Mouse (Mus musculus) large intestine, adult 2 months (tissue): Measurements from ENCODE around the gene Maco1. TPM values are rescaled to one million over a fixed set of nuclear protein-coding genes. Genes with fewer than 3 reads are reported as not detected.
"Not testable (repeated sequence)": the region's sequence is repeated elsewhere in the genome, so short reads cannot be mapped to it uniquely, and the experiment has no call there.

Source experiments
- DNase-seq: peaks from one replicate; pipeline ENCODE4 v3.0.0-alpha.2; 2012; ENCODE audit warnings: low read depth, low spot score
- WGBS: fragments of 180-500 bp; shearing (Covaris S2); methylation state at CpG from one replicate; pipeline ENCODE4 v1.1.7; 2018; 5-methylcytosine and 5-hydroxymethylcytosine counted together
- polyA plus RNA-seq: library from polyadenylated mRNA; depleted of rRNA; stranded (reverse); fragments of >200 nt; gene quantifications from 2 replicates; pipeline ENCODE4 v1.2.3, GENCODE M21; 2012

Maco1 gene
- polyA plus RNA-seq, 1 experiment: 5.3 TPM

DNA sequence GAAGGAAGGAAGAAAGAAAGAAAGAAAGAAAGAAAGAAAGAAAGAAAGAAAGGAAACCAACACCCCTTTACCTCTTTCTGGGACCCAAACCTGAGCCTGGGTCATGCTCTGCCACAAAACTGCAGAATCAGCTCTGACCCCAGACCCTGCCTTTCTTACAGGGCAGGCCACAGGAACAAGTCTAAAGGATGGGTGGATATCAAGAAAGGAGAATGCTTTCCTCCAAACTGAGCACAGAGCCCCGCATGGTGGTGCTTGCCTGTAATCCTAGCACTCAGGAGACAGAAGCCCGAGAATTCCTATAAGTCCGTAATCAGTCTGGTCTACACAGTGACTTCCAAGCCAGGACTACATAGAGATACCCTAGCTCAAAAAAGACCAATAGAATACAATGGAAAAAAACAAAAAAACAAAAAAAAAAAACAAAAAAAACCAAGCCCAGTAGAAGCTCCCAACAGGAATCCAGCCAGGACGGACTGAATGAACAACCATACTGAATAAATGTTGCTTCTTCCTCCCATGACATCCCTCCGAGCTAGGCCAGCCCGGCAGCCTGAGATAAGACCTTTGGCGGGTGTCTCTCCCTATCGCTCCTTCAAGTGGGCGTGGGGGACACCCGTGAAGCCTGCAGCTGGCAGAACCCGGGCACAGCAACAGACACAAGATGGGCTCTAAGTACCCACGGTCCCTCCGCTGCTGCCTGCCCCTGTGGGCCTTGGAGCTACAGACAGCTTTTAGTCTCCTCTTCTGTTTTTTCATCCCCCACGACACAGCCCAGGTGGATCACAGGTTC lies 11.0 kb upstream of the Maco1 start, which contains the start of gene Rhd:
TSS of gene Rhd (plus strand) at position 600 of the 793 bp plus-strand sequence.
- no peak for DNase-seq
- 66% methylated on average over 14 of the region's 14 CpGs for WGBS

DNA sequence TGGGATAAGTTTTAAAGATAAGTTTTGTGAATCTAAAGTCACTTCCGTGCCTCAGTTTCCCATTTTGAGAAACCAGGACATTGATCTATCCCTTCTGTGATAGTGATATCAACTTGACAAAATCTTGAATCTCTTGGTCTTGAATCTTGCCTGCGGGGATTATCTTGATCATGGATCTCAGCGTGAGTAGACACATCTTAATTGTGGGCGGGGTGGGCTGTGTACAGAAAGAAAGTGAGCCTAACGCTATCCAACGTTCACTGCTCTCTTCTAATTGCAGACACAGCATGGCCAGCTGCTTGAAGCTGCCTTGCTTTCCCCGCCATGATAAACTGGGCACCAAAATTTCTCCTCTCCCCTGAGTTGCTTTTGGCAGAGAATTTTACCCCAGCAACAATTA lies 9.9 kb upstream of the Maco1 start:
- DNase-seq: no peak
- 63% methylated on average over 7 of the region's 7 CpGs for WGBS

DNA sequence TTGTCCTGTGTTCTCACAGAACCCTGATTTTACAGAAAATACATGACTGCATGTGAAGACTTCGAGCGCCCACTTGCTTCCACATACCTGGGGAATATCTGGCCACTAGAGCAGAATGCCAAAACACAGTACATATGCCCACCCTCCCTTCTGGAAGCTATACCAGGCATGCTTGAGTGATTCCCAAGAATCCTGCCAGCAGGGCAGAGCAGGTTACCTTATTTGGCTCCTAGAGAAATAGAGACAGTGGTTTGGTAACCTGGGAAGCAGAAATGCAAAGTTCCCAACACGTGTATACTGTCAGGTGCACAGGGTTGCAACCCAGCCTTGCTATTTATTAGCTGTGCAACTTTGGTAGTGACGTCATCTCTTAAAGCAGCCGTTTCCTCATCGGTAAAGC lies 8.7 kb upstream of the Maco1 start:
- 51% methylated on average over 6 of the region's 6 CpGs for WGBS

DNA sequence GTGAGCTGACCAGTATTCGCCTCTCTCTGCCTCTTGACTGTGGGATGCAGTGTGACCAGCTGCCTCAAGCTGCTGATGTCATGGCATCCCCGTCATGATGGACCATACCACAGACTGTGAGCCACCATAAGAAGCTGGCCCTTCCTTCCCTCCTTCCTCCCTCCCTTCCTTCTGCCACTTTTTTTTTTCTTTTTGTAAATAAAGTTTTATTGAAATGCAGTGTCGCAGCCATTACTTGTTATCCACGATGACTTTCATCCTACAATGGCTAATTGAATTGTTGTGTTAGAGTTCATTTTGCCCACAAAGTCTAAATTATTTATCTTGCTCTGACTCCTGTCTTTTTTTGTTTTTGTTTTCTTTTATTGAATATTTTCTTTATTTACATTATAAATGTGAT lies 5.3 kb upstream of the Maco1 start:
- WGBS: 80% methylated on average over 4 of the region's 4 CpGs
- no peak for DNase-seq

More for the DNA sequence above, 8.7 kb upstream of the Maco1 start:
- DNase-seq: no peak

DNA sequence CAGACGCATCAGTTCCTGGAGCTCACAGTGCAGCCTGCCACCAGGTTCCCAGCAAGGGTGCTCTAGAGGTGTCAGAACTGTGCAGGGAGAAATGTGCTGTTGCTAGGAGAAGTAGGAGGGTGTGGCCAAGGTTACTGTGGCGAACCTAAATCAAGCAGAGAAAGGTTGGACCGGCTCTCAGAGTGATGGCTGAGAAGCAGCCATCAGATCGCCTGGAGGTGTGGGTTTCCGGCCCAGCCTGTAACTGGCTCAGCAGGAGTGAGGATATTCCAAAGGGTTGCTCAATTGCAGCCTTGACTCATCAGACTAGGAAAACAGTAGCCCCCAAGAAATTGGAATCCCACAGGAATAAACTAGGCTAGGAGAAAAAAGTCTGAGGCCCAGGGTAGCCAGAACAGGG lies 3.4 kb upstream of the Maco1 start:
- WGBS: 60% methylated on average over 5 of the region's 5 CpGs
- no peak for DNase-seq

DNA sequence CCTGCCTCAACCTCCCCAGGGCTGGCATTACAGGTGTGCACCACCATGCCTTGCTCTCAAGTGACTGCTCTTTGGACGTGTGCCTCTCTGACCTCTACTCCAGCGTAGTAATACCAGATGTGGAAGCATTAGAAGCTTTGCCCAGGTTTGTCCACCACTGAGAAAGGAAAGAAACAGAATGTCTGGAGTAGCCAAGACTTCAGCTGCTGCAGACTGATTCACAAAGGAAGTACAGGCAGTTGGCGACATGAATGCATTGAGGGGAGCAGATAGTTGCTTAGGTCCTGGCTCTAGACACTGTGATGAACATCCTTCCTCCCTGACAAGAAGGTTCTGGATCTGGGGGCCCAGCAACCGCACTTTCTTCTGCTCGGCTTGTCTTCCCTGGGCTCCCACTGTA lies 2.9 kb upstream of the Maco1 start:
- 80% methylated on average over 5 of the region's 5 CpGs for WGBS
- no peak for DNase-seq

DNA sequence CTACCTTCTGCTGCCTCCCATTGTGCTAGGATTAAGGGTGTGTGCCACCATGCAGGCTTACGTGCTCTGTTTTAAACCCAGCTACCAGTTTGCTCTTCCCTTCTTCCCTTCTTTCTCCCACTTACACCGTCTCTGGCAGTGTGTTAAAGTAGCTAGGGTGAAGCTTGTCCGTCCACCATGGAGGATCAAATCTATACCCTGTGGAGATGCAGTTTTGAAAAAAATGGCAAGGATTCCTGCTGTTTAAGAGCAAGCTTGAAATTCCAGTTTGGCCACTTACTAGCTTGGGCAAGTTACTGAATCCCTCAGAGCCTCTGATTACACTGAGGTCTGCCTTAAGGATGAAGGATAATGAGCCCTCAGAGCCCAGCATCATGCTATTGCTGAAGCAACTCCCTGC lies 2.2 kb upstream of the Maco1 start:
- WGBS: 67% methylated on average over 3 of the region's 3 CpGs
- DNase-seq: no peak

DNA sequence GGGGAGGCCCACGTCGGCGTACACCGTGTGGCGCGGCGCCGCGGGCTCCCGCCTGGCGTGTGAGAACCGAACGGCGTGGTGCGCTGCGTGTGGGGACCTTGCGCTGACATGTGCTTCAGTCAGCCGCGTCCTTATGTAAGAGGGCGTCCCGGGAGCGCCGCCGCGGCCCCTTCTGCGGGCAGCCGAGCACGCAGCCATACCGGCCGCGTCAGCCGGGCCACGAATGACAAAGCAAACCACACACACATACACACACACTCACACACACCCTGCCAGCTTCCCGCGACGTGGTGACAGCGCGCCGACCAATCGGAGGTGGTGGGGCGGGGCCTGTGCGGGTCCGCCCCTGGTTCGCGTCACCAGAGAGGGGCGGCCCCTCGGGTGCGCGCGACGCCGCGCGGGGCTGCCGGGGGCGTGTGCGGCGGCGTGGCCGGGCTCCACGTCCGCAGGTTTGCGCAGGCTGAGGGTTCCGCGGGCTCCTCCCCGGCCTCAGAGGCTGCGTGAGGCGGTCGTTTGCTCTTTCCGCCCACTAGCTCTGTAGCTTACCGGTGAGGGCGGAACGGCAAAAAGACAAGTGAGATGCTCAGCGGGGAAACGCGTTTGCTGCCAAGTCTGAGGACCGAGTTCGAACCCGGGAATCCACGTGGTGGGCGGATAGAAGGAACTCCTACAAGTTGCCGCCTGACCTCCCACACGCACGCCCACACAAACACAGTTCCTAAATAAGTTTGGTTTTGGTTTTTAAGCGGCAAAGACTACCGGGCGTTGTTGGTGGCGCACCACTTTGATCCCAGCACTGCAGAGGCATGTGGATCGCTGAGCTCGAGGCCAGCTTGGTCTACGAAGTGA lies 716 bp upstream of the Maco1 start:
- peak; percentile 45 for DNase-seq
- WGBS: under 1% methylated on average over 91 of the region's 91 CpGs

DNA sequence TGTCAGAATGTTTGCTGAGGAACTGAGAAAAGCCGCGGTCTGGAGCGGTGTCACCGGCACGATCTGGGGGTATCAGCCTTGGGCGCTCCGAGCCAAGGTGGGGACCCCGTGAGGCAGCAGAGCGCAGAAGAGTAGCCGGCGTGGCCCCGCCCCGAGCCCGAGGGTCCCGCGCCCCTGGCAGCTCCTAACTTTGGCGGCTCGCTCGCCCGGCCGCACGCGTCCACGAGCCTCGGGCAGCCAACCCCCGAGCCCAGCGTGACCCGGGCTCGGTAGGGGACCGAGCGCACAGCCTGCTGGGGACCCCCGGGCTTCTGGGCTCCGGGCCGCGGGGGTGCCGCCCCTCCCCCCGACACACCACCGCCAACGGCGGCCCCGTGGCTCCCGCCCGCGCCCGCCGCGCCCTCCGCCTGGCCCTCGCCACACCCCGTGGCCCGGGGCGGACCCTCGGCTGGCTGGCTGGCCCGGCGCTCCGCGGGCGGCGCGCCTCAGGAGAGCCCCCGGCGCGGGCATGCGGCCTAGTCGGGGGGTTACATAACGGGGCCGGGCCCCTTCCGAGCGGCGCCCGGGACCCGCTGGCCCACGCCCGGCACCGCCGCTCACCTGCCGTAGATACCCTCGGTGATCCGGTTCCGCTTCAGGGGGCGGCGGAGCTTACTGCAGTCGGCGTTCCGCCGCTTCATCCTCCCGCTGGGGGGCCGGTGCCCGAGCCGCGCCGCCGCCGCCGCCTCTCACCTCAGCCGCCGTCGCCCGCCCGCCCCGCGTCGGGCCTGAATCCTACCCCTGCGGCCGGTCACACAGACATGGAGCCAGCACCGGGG lies 498 bp downstream of the Maco1 start:
- WGBS: 1% methylated on average over 96 of the region's 106 CpGs
- no peak for DNase-seq

DNA sequence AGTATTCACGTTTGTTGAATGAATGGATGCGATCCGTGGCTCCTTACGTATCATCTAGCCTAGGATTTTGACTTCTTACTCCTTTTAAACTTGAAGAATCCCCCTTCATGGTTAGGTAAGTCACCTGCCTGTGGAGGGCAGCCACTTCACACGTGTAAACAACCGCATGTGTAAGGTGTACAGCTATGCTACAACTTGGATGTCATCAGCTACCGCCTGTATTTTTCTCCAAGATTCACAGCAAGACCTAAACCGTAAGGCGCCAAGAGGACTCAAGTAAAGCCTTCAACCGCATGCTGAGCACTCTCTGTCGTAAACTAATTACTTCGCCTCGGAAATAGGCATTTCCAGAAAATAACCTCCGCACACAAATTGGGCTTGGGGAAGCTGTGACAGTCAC lies 1.3 kb downstream of the Maco1 start:
- DNase-seq: no peak
- WGBS: 11% methylated on average over 14 of the region's 14 CpGs

DNA sequence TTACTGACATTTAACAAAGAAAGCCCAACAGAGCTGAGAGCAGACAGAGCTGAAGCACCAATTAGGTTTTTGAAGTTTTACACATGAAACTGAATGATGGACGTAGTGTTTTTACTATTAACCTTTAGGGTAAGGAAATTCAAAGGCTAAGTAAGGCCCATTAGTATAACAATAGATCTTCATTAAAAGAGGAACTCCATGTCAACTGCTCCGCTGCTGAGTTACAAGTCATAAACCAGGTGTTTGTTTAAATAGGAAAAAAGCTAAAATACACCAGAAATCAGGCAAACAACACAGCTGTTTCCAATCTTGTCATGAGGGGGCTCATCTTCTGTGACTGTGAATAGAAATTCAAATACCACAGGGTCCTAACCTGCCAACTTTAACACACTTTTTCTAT lies 1.9 kb downstream of the Maco1 start:
- DNase-seq: no peak
- 67% methylated on average over 2 of the region's 2 CpGs for WGBS

DNA sequence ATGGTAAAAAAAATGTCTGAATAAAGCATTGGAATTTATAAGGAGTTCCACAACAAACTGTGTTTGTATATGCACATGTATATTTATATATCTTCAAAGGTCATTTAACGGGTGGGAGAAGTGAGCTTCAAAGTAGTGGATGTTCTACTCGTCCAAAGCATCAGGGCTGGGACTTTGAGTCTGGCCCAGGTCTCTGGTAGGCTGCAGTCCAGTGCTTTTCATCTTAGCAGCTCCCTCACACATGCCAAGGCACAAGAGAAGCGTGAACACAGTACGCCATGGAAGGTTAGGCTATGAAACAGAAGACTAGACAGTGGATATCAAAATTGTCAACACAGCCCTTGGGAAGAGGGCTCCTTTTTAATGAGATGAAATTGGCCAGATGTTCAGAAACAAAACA lies 2.6 kb downstream of the Maco1 start:
- DNase-seq: no peak
- WGBS: 76% methylated on average over 4 of the region's 4 CpGs

DNA sequence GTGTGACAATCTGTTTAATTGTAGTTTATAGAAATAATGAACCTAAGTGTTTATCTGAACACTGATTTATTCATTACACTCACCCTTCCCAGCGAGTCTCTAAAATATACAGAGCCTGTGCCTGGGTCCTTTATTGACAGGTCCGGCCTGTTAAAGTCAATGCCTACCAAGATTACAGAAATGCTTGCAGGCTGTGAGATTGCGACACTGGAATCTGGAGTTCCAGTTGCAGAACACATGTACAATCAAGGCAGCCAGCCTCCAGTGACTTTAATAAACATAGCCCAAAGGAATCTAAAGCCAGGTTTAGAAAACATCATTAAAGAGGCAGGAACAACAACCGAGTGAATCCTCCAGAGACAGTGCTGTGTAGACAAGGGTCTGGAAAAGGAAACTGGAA lies 5.6 kb downstream of the Maco1 start:
- no peak for DNase-seq
- WGBS: 64% methylated on average over 4 of the region's 4 CpGs

DNA sequence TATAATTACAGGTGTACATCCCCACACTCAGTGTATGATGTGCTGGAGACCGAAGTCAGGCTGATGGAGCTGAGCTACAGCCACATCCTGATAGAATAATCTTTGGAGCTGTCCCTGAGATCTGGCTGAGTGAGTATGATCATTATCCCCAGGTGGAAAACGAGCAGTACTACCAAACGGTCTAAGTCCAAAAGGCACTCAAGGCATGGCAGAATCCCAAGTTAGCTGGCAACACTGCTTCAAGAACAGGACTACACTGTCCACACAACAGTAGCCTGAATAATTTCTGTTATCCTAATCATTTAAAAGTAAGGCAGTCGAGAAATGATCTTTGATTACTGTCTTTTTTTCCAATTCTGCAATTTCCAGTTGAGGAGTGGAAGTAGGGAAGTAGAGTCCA lies 9.6 kb downstream of the Maco1 start:
- WGBS: 24% methylated on average over 4 of the region's 4 CpGs
- DNase-seq: no peak

DNA sequence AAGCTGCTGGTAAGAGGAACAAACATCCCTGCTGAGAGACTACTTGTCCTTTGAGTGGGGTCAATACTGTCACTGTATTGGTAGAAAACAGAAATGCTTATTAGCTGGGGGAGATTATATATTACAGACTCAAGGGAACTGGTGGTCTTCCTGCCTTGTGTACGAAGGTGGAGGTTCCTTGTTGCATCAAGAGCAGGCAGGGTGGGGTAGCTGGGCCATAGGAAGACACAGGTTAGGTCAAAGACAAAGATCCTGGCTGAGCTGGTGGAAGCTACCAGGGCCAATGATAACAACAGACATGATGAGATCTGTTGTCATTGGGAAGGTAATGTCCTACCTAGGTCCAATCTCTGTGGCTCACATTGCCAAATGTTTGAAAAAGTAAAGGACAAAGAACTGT lies 12.9 kb downstream of the Maco1 start:
- WGBS: 92% methylated on average over 1 of the region's 1 CpGs

DNA sequence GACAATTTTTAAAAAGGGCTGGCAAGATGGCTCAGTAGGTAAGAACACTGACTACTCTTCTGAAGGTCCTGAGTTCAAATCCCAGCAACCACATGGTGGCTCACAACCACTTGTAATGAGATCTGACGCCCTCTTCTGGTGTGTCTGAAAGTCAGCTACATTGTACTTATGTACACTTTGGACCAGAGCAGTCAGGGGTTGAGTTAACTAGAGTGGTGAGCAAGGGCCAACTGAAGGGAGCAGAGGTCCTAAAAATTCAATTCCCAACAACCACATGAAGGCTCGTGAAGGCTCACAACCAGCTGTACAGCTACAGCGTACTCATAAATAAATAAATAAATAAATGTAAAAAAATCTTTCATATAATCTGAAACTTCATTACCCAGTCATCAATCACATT lies 14.4 kb downstream of the Maco1 start:
- WGBS: 84% methylated on average over 3 of the region's 3 CpGs
- DNase-seq: not testable (repeated sequence)

More for the DNA sequence above, 12.9 kb downstream of the Maco1 start:
- DNase-seq: no peak

DNA sequence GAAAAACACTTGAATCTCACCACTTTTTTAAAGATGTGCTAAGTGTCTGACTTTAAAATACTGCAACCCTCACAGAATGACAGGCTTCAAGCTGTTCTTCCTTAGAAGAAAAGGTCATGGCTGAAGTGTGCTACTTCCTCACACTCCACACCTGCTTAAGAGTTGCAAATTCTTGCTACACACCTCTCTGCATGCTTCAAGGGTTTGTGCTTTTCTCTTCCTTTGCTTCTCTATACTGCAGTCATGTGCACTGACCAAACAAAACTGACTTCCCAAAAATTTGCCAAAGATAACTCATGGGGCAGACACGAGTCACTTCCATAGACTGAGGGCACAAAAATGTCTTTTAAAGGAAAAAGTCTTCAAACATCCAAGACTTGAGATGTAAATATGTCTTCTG lies 14.9 kb downstream of the Maco1 start:
- WGBS: 70% methylated on average over 1 of the region's 1 CpGs
- no peak for DNase-seq

DNA sequence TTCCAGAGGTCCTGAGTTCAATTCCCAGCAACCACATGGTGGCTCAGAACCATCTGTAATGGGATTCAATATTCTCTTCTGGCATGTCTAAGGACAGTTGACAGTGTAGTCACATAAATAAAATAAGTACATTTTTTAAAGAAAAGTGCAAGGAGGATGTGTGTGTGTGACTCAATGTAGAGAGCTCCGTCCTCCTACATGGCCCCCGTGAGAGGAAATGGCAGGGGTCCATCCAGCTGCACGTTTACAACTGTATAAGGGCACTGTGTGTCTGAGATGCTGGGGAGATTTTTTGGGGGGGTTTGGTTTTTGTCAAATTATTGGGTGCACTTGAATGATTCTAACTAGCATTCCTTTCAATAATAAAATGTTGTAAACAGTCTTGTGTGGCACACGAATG lies 17.7 kb downstream of the Maco1 start:
- no peak for DNase-seq
- 70% methylated on average over 4 of the region's 4 CpGs for WGBS

DNA sequence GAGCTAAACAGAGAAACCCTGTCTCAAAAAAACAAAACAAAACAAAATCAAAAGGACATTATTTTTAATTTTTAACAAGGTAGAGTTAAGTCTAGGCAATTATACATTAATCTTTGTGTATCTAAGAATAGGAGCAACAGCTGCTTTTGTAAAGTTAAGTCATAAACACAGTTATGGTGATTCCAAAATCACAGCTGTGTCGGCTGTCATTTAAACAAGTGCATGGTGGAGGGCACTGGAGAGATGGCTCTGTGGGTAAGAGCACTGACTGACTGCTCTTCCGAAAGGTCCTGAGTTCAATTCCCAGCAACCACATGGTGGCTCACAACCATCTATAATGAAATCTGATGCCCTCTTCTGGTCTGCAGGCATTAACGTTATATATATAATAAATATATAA lies 21.2 kb downstream of the Maco1 start:
- WGBS: 80% methylated on average over 3 of the region's 3 CpGs
- DNase-seq: no peak

DNA sequence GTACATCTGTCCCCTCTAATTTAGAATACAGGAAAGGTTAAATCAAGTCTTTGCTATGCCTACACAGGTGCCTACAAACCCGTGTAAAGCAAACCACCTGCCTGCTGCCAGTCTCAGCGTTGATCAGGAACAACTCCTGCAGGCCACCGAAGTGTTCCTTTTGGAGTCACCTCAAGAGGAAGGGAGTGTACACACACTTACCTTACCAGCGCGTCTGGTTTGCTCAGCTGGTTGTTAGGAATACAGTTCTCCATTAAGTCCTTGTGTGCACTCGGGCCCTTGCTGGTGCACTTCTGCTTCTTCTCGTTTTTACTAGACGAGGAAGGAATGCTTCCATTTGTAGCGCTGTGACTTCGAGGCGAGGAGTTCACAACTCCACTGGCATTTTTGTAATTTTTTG lies 25.3 kb downstream of the Maco1 start:
- WGBS: 51% methylated on average over 11 of the region's 11 CpGs
- no peak for DNase-seq
